Mouse (Mus musculus) CH12.LX (cell line): Measurements from ENCODE around the gene Dop1a. TPM values are rescaled to one million over a fixed set of nuclear protein-coding genes. Genes with fewer than 3 reads are reported as not detected.

Source experiments
- DNase-seq: peaks from one replicate; pipeline ENCODE4 v3.0.0-alpha.2; 2013; ENCODE audit errors: extremely low read depth
- H3K27ac ChIP-seq: 2 replicates; pipeline ENCODE4 v1.5.1; 2012; ENCODE audit warnings: low read depth, mild to moderate bottlenecking, control low read depth, moderate library complexity; ENCODE audit not compliant: insufficient read depth
- H3K27me3 ChIP-seq: replicated peaks from 2 replicates; pipeline ENCODE3; 2012; ENCODE audit warnings: inconsistent platforms
- H3K36me3 ChIP-seq, 2 experiments: replicated peaks in 1 of 2; 2 replicates each; pipeline versions ENCODE3 to v1.6.1; 2012; ENCODE audit warnings: inconsistent platforms in 1 of 2, low read length in 1 of 2, mild to moderate bottlenecking in 1 of 2, mixed read lengths in 1 of 2, moderate library complexity in 1 of 2; ENCODE audit not compliant: control insufficient read depth in 1 of 2, insufficient read depth in 1 of 2
- H3K4me1 ChIP-seq, 2 experiments: 2 replicates each; pipeline ENCODE4 v1.6.1; 2012; ENCODE audit warnings: inconsistent platforms in 1 of 2, moderate library complexity in 1 of 2; ENCODE audit not compliant: insufficient read depth in 2 of 2, control insufficient read depth in 1 of 2
- H3K4me2 ChIP-seq: 2 replicates; pipeline ENCODE4 v1.6.1; 2012; ENCODE audit warnings: low read depth, mild to moderate bottlenecking, control low read depth; ENCODE audit not compliant: poor library complexity, insufficient read depth, severe bottlenecking
- H3K4me3 ChIP-seq, 3 experiments: fragments of 150-350 bp in 1 of 3; sonication (generic) in 1 of 3; replicated peaks in 1 of 3; 2 replicates each; pipeline versions ENCODE3 to v1.5.1; 2011 to 2012; ENCODE audit warnings: low read depth in 2 of 3, low read length in 2 of 3, mild to moderate bottlenecking in 2 of 3, moderate library complexity in 2 of 3, control low read depth in 1 of 3, improper control_type of control experiment in 1 of 3, inconsistent platforms in 1 of 3, mixed read lengths in 1 of 3; ENCODE audit not compliant: poor library complexity in 1 of 3
- H3K79me2 ChIP-seq: replicated peaks from 2 replicates; pipeline ENCODE4 v1.6.1; 2012; ENCODE audit warnings: mild to moderate bottlenecking, moderate library complexity; ENCODE audit not compliant: control insufficient read depth, poor library complexity, insufficient read depth, severe bottlenecking; ENCODE audit errors: extremely low read depth
- H3K9ac ChIP-seq: 2 replicates; pipeline ENCODE4 v1.6.1; 2012; ENCODE audit warnings: low read depth, mild to moderate bottlenecking, control low read depth, moderate library complexity; ENCODE audit not compliant: insufficient read depth
- H3K9me3 ChIP-seq: replicated peaks from 2 replicates; pipeline ENCODE3; 2012; ENCODE audit warnings: low read length, inconsistent platforms, mixed read lengths
- BHLHE40 ChIP-seq: IDR thresholded peaks from 2 replicates; pipeline ENCODE4 v1.6.1; 2011; ENCODE audit warnings: mild to moderate bottlenecking, low read depth, low read length, improper control_type of control experiment
- CTCF ChIP-seq, 2 experiments: IDR thresholded peaks in 1 of 2; conservative IDR thresholded peaks in 1 of 2; 2 replicates each; pipeline ENCODE4 v1.5.1; 2011 to 2012; ENCODE audit warnings: low read depth in 2 of 2, low read length in 2 of 2, improper control_type of control experiment in 1 of 2, inconsistent platforms in 1 of 2, mild to moderate bottlenecking in 1 of 2, moderate library complexity in 1 of 2
- E2F4 ChIP-seq: IDR thresholded peaks from 2 replicates; pipeline ENCODE4 v1.6.1; 2011; ENCODE audit warnings: low read depth, low read length, improper control_type of control experiment; ENCODE audit not compliant: insufficient replicate concordance
- ELF1 ChIP-seq: IDR thresholded peaks from 2 replicates; pipeline ENCODE4 v1.6.1; 2014; ENCODE audit warnings: low read depth, mild to moderate bottlenecking, inconsistent platforms, low read length, improper control_type of control experiment
- IRF4 ChIP-seq: IDR thresholded peaks from 2 replicates; pipeline ENCODE4 v1.6.1; 2014; ENCODE audit warnings: low read depth, mild to moderate bottlenecking, inconsistent platforms, low read length, improper control_type of control experiment
- MAFK ChIP-seq: IDR thresholded peaks from 2 replicates; pipeline ENCODE4 v1.6.1; 2011; ENCODE audit warnings: low read length, improper control_type of control experiment; ENCODE audit not compliant: insufficient replicate concordance
- MAZ ChIP-seq: IDR thresholded peaks from 2 replicates; pipeline ENCODE4 v1.6.1; 2012; ENCODE audit warnings: low read depth, mild to moderate bottlenecking, inconsistent platforms, low read length, improper control_type of control experiment, moderate library complexity
- NELFE ChIP-seq: IDR thresholded peaks from 2 replicates; pipeline ENCODE4 v1.6.1; 2011; ENCODE audit warnings: low read depth, low read length, improper control_type of control experiment
- RAD21 ChIP-seq: IDR thresholded peaks from 2 replicates; pipeline ENCODE4 v1.6.1; 2011; ENCODE audit warnings: low read depth, mild to moderate bottlenecking, low read length, improper control_type of control experiment, moderate library complexity
- SMC3 ChIP-seq: IDR thresholded peaks from 2 replicates; pipeline ENCODE4 v1.6.1; 2011; ENCODE audit warnings: low read depth, low read length, improper control_type of control experiment
- TCF12 ChIP-seq: IDR thresholded peaks from 2 replicates; pipeline ENCODE4 v1.6.1; 2014; ENCODE audit warnings: low read depth, mild to moderate bottlenecking, inconsistent platforms, low read length, improper control_type of control experiment
- ZC3H11A ChIP-seq: IDR thresholded peaks from 2 replicates; pipeline ENCODE4 v1.6.1; 2012; ENCODE audit warnings: low read depth, mild to moderate bottlenecking, inconsistent platforms, low read length, improper control_type of control experiment
- dilution Hi-C: fragments of 300-500 bp; cut with MboI; formaldehyde crosslinking; loops from 2 replicates; pipeline ENCODE4 v1.14.3; 2020; ENCODE audit warnings: low sequenced_read_pairs; ENCODE audit not compliant: extremely low pct_unique_long_range_greater_than_20kb, extremely low pct_ligation_motif_present
- in situ Hi-C: fragments of 300-500 bp; cut with MboI; formaldehyde crosslinking; loops from 3 replicates; pipeline ENCODE4 v1.14.3; 2019; ENCODE audit warnings: low sequenced_read_pairs, low pct_ligation_motif_present, low pct_unique_long_range_greater_than_20kb, mixed read lengths
- polyA plus RNA-seq: library from polyadenylated mRNA; unstranded; fragments of >175 nt; gene quantifications from 2 replicates; pipeline ENCODE4 v1.2.1, GENCODE M21; 2012; ENCODE audit warnings: low read depth; ENCODE audit not compliant: insufficient read length
- total RNA-seq, 2 experiments: library from RNA; depleted of rRNA; stranded (reverse); fragments of 300-350 nt in 1 of 2; fragments of >200 nt in 1 of 2; gene quantifications; 2 replicates each; pipeline ENCODE4 v1.2.3; 2012 to 2014

The Dop1a gene
- total and polyA plus RNA-seq, 3 experiments, result 15.0 to 19.0 (median 16.1) TPM

DNA sequence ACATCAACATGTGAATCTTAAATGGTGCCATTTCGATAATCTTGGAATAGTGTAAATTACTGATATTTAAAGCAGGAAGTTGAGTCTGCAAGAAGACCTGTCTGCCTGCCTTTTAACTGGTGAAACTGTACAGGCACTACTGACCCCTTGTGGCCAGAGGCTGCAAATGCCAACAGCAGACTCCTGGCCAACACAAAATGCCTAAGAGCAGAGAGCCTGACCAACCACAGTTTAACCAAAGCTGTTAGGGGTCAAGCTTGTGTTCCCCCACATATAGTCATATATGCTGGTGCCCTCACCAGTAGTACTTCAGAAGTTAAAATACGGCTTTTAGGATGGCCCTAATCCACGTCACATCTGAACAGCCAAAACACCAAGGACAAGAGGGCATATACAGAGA lies 116.8 kb downstream of the Dop1a start:
- H3K27ac ChIP-seq, result no peak overlapping the region
- H3K4me1 ChIP-seq, result peaks cover 0 to 8% of the 10 kb centered on the region in 2 experiments; a peak in 2 of 4 replicates
- H3K4me3 ChIP-seq, result no peak overlapping the region
- no peak overlapping the region for H3K9ac ChIP-seq
- peaks cover 2 to 71% of the 10 kb centered on the region in 2 experiments for H3K36me3 ChIP-seq
- no peaks in the 10 kb centered on the region for H3K9me3 ChIP-seq
- dilution Hi-C loops (no loop called here), in situ Hi-C loops (no loop called here)
- H3K4me2 ChIP-seq, result no peak overlapping the region
- H3K27me3 ChIP-seq, result no peaks in the 10 kb centered on the region
- TF ChIP-seq E2F4 (no peak), MAZ (no peak), ELF1 (peak; percentile 50; the same call in 1 of the 2 replicates), IRF4 (peak; percentile 36; the same call in 1 of the 2 replicates), SMC3 (peak; percentile 73), NELFE (no peak; the same call in 1 of the 2 replicates), RAD21 (peak; percentile 74), CTCF (conservative IDR thresholded peaks at IDR 0.05 in 1 of 2, IDR thresholded peaks at IDR 0.05 in 1 of 2; ENCODE audit: low read depth in 2 of 2, low read length in 2 of 2) (peak; percentile 87 to 93), BHLHE40 (no peak), ZC3H11A (no peak)
- no peaks in the 10 kb centered on the region for H3K79me2 ChIP-seq
- peak; percentile 66 for DNase-seq

DNA sequence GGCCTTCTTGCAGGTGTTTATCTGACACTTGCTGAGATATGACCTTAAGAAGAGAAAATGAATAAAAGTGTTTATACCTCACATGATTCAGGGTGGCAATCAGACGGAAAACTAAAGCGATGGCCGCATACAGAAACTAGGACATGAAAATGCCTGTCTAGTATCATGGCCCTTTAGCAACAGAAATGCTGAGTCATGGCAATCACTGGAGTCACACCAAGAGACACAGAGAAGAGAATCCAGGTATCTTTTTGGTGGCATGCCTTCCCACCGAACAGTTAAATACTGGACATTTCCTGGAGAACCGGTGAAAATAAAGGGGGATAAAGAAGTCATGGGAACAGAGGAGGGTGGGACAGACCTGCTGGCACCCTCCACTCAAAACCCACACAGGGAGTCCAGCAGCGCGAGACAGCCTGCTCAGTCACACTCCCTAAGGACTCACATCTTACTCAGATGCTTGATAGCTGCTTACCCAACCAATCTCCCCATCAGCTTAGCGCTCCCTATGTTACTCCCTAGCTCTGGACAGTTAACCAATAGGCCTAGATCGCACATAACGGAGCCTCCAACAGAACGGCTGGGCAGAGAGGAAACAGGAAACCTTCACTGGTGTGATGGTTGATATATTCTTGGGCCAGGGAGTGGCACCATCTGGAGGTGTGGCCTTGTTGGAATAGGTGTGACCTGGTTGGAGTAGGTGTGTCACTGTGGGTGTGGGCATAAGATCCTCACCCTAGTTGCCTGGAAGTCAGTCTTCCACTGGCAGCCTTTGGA lies 120.3 kb downstream of the Dop1a start:
- H3K36me3 ChIP-seq, result peaks cover 0 to 75% of the 10 kb centered on the region in 2 experiments
- dilution Hi-C loops, result no loop called here
- H3K9me3 ChIP-seq, result no peaks in the 10 kb centered on the region
- no peak overlapping the region for H3K4me2 ChIP-seq
- in situ Hi-C loops, result no loop called here
- no peak overlapping the region for H3K27ac ChIP-seq
- no peaks in the 10 kb centered on the region for H3K79me2 ChIP-seq
- peaks cover 0 to 8% of the 10 kb centered on the region in 2 experiments; a peak in 2 of 4 replicates for H3K4me1 ChIP-seq
- DNase-seq, result no peak
- TF ChIP-seq CTCF (conservative IDR thresholded peaks at IDR 0.05 in 1 of 2, IDR thresholded peaks at IDR 0.05 in 1 of 2; ENCODE audit: low read depth in 2 of 2, low read length in 2 of 2), result no peak
- no peak for TF ChIP-seq TCF12
- TF ChIP-seq RAD21, result no peak
- TF ChIP-seq MAFK, result peak; percentile 65; the same call in 1 of the 2 replicates
- H3K27me3 ChIP-seq, result no peaks in the 10 kb centered on the region
- no peak overlapping the region for H3K4me3 ChIP-seq
- H3K9ac ChIP-seq, result no peak overlapping the region
